Mouse (Mus musculus) hindbrain, postnatal 0 days (tissue): ENCODE measurements around the gene Atad1. TPM values are rescaled to one million over a fixed set of nuclear protein-coding genes. Genes with fewer than 3 reads are reported as not detected.

Experiments
- ATAC-seq: fragments of 200-750 bp; cut with Nextera tagmentation; 2 replicates; pipeline ENCODE4 v1.8.0; 2017; ENCODE audit warnings: mild to moderate bottlenecking, moderate TSS enrichment, moderate library complexity
- DNase-seq: peaks from one replicate; pipeline ENCODE4 v3.0.0-alpha.2; 2015; ENCODE audit warnings: low spot score
- H3K27ac ChIP-seq: fragments of 300-500 bp; sonication (generic); 2 replicates; pipeline ENCODE4 v1.5.1; 2014; ENCODE audit warnings: mild to moderate bottlenecking
- H3K27me3 ChIP-seq: fragments of 300-500 bp; sonication (generic); 2 replicates; pipeline ENCODE4 v1.6.1; 2014; ENCODE audit warnings: low read length, mixed read lengths; ENCODE audit not compliant: insufficient read depth
- H3K36me3 ChIP-seq: fragments of 300-500 bp; sonication (generic); 2 replicates; pipeline ENCODE4 v1.6.1; 2014; ENCODE audit warnings: low read length, mixed read lengths; ENCODE audit not compliant: insufficient read depth
- H3K4me1 ChIP-seq: fragments of 300-500 bp; sonication (generic); 2 replicates; pipeline ENCODE4 v1.6.1; 2014; ENCODE audit warnings: antibody characterized with exemption, low read length, mixed read lengths; ENCODE audit not compliant: insufficient read depth
- H3K4me2 ChIP-seq: fragments of 300-500 bp; sonication (generic); 2 replicates; pipeline ENCODE4 v1.6.1; 2014; ENCODE audit warnings: low read depth, mild to moderate bottlenecking, low read length, moderate library complexity, mixed read lengths
- H3K4me3 ChIP-seq: fragments of 300-500 bp; sonication (generic); 2 replicates; pipeline ENCODE4 v1.5.1; 2014; ENCODE audit warnings: low read length
- H3K9ac ChIP-seq: fragments of 300-500 bp; sonication (generic); replicated peaks from 2 replicates; pipeline ENCODE4 v1.6.1; 2014; ENCODE audit warnings: mild to moderate bottlenecking, low read length, moderate library complexity, mixed read lengths
- H3K9me3 ChIP-seq: fragments of 300-500 bp; sonication (generic); 2 replicates; pipeline ENCODE4 v1.6.1; 2016; ENCODE audit warnings: low read length, mixed read lengths
- CTCF ChIP-seq: IDR thresholded peaks from 2 replicates; pipeline ENCODE4 v1.5.1; 2016; ENCODE audit warnings: antibody characterized with exemption, control low read depth, low read depth
- WGBS: fragments of 180-500 bp; shearing (Covaris S2); extraction: QIAGEN DNeasy Blood & Tissue Kit; methylation state at CpG from one replicate; pipeline ENCODE4 v1.1.7; 2014; 5-methylcytosine and 5-hydroxymethylcytosine counted together
- polyA plus RNA-seq: library from polyadenylated mRNA; unstranded; fragments of >200 nt; fragmentation: Nextera tagmentation; extraction: Ambion mirVana; gene quantifications from 2 replicates; pipeline ENCODE4 v1.2.1, GENCODE M21; 2015
- total RNA-seq: library from RNA; depleted of rRNA; stranded (reverse); fragments of >200 nt; gene quantifications from 2 replicates; pipeline ENCODE4 v1.2.3, GENCODE M21; 2014

Atad1 gene
- total and polyA plus RNA-seq, 2 experiments from 2014 or later: 117 to 118 TPM

- TF ChIP-seq CTCF: no peak
- Histone ChIP-seq H3K27ac (no peak overlapping the region), H3K27me3 (no peaks in the 10 kb centered on the region), H3K4me3 (no peak overlapping the region), H3K36me3 (no peaks in the 10 kb centered on the region), H3K4me2 (no peak overlapping the region), H3K4me1 (no peaks in the 10 kb centered on the region), H3K9ac (no peak overlapping the region), H3K9me3 (no peaks in the 10 kb centered on the region)
- 97% methylated on average over 1 of the region's 1 CpGs for WGBS
- ATAC-seq (no peak), DNase-seq (no peak)
These were observed 19.3 kb downstream of the Atad1 start for GRCm38 (mm10) chr19:32720319-32720718.

DNA sequence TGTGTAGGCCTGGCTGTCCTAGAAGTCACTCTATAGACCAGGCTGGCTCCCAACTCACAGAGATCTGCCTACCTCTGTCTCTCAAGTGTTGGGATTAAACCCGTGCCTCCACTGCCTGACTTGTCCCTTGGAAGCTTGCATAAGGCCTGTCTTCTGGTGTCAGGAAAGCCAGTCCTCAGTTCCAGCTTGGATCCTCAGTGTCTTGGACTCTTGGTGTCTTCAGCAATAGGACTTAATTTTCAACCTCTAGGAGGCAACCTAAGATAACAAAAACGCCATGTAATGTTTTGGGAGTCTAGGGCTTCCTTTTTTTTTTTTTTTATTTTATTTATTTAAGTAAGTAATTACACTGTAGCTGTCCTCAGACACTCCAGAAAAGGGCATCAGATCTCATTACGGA lies 22.0 kb downstream of the Atad1 start:
- DNase-seq: peak; percentile 50
- no peaks in the 10 kb centered on the region for H3K27me3 ChIP-seq
- peak; percentile 35 for TF ChIP-seq CTCF

DNA sequence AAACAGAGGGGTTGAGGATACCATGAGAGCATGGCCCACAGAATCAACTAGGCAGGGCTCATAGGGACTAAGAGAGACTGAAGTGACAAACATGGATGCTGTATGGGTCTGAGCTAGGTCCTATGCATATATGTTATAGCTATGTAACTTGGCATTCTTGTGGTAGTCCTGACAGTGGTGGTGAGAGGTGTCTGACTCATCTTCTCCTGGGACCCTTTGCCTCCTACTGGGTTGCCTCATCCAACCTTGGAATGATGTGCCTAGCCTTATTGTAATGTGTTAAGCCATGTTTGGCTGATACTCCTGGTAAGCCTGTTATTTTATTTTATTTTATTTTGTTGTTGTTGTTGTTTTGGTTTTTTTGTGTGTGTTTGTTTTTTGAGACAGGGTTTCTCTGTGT lies 23.9 kb downstream of the Atad1 start:
- Histone ChIP-seq H3K27ac (no peak overlapping the region), H3K27me3 (no peaks in the 10 kb centered on the region), H3K9ac (no peak overlapping the region), H3K9me3 (no peaks in the 10 kb centered on the region), H3K4me2 (no peak overlapping the region), H3K4me3 (no peak overlapping the region), H3K4me1 (no peaks in the 10 kb centered on the region), H3K36me3 (no peaks in the 10 kb centered on the region)
- TF ChIP-seq CTCF: no peak
- ATAC-seq (no peak), DNase-seq (no peak)

More for the DNA sequence above, 22.0 kb downstream of the Atad1 start:
- H3K36me3 ChIP-seq: no peaks in the 10 kb centered on the region
- WGBS: 69% methylated on average over 3 of the region's 3 CpGs
- H3K9ac ChIP-seq: no peak overlapping the region
- no peak overlapping the region for H3K4me3 ChIP-seq
- no peak overlapping the region for H3K4me2 ChIP-seq
- no peak for ATAC-seq
- no peaks in the 10 kb centered on the region for H3K4me1 ChIP-seq
- no peaks in the 10 kb centered on the region for H3K9me3 ChIP-seq
- no peak overlapping the region for H3K27ac ChIP-seq

- H3K9me3 ChIP-seq: no peaks in the 10 kb centered on the region
- no peak overlapping the region for H3K4me2 ChIP-seq
- H3K9ac ChIP-seq: no peak overlapping the region
- H3K36me3 ChIP-seq: no peaks in the 10 kb centered on the region
- no peaks in the 10 kb centered on the region for H3K27me3 ChIP-seq
- H3K4me1 ChIP-seq: no peaks in the 10 kb centered on the region
- no peak overlapping the region for H3K4me3 ChIP-seq
- DNase-seq: peak; percentile 86
- ATAC-seq: no peak
- H3K27ac ChIP-seq: no peak overlapping the region
- WGBS: 4% methylated on average over 3 of the region's 3 CpGs
- TF ChIP-seq CTCF: peak; percentile 90
These were observed 24.4 kb downstream of the Atad1 start for GRCm38 (mm10) chr19:32715201-32715600.

GRCm38 (mm10) chr19:32713471-32713870 lies 26.1 kb downstream of the Atad1 start:
- Histone ChIP-seq H3K36me3 (no peaks in the 10 kb centered on the region), H3K27ac (peak overlapping the region; percentile 96; the same call in 1 of the 2 replicates), H3K4me2 (no peak overlapping the region), H3K4me3 (no peak overlapping the region), H3K9ac (0 out of 2 replicates have a peak overlapping the region, but pooled peaks have one; percentile 98), H3K27me3 (no peaks in the 10 kb centered on the region), H3K9me3 (no peaks in the 10 kb centered on the region), H3K4me1 (no peaks in the 10 kb centered on the region)
- no peak for DNase-seq
- WGBS: 74% methylated on average over 3 of the region's 3 CpGs
- ATAC-seq: no peak
- TF ChIP-seq CTCF: no peak

GRCm38 (mm10) chr19:32712588-32713042 lies 27.0 kb downstream of the Atad1 start:
- Histone ChIP-seq H3K27me3 (no peaks in the 10 kb centered on the region), H3K4me3 (peak overlapping the region; percentile 96), H3K9me3 (no peaks in the 10 kb centered on the region), H3K4me1 (no peaks in the 10 kb centered on the region), H3K9ac (peak overlapping the region; percentile 98), H3K36me3 (no peaks in the 10 kb centered on the region), H3K27ac (peak overlapping the region; percentile 96), H3K4me2 (peak overlapping the region; percentile 90)
- ATAC-seq (peak; percentile 93), DNase-seq (peak; percentile 90)
- TF ChIP-seq CTCF: peak; percentile 51
- 2% methylated on average over 11 of the region's 11 CpGs for WGBS

GRCm38 (mm10) chr19:32711761-32712541 lies 27.6 kb downstream of the Atad1 start:
- ATAC-seq (peak; percentile 95), DNase-seq (peak; percentile 95)
- under 1% methylated on average over 57 of the region's 63 CpGs for WGBS
- no peaks in the 10 kb centered on the region for H3K36me3 ChIP-seq
- peak overlapping the region; percentile 98 for H3K9ac ChIP-seq
- TF ChIP-seq CTCF: no peak
- no peaks in the 10 kb centered on the region for H3K4me1 ChIP-seq
- peak overlapping the region; percentile 96 for H3K4me3 ChIP-seq
- peak overlapping the region; percentile 96 for H3K27ac ChIP-seq
- no peaks in the 10 kb centered on the region for H3K27me3 ChIP-seq
- H3K9me3 ChIP-seq: no peaks in the 10 kb centered on the region
- H3K4me2 ChIP-seq: peak overlapping the region; percentile 90
